Mouse (Mus musculus) left cerebral cortex, postnatal 25 days (tissue): Measurements from ENCODE around the gene Inmt. TPM values are rescaled to one million over a fixed set of nuclear protein-coding genes. Genes with fewer than 3 reads are reported as not detected.

Source experiments
- total RNA-seq, 2 experiments: library from RNA; stranded (reverse); gene quantifications; 2 replicates each; pipeline ENCODE4 v1.2.3; 2021

Gene Inmt
- total RNA-seq, 2 experiments from 2014 or later = 1.0 to 1.6 TPM

Other genes starting within 250 kb of the Inmt start
- 1 to 10 TPM; 3.2 to 3.8 TPM for gene Nod1, start 202.4 kb downstream of the Inmt start, total RNA-seq
- gene Ggct, start 182.1 kb downstream of the Inmt start, total RNA-seq = 10 to 100 TPM; 25.9 to 31.7 TPM
- 100 to 1,000 TPM; 140 to 143 TPM for gene Gars, start 137.0 kb downstream of the Inmt start, total RNA-seq
- 1 to 10 TPM; 2.6 to 3.1 TPM for gene Crhr2, start 42.0 kb downstream of the Inmt start, total RNA-seq
- 10 to 100 TPM; 12.6 to 13.0 TPM for gene Mindy4, start 28.3 kb upstream of the Inmt start, total RNA-seq
- 1 to 10 TPM; 1.3 to 2.5 TPM for gene Aqp1, start 161.4 kb upstream of the Inmt start, total RNA-seq
- not detected for gene Ghrhr, start 201.3 kb upstream of the Inmt start, total RNA-seq